Mouse (Mus musculus): ENCODE measurements around the gene Blvrb. TPM values are rescaled to one million over a fixed set of nuclear protein-coding genes. Genes with fewer than 3 reads are reported as not detected.

Gene Blvrb
- total and polyA plus RNA-seq, 2 experiments from 2014 or later: 33.3 to 59.7 TPM

GRCm38 (mm10) chr7:27510809-27511208 is 63.0 kb downstream of the Blvrb start:
- 87% methylated on average over 2 of the region's 2 CpGs for WGBS
- H3K9ac ChIP-seq (replicated peaks; ENCODE audit: low read depth, low read length): no peak overlapping the region
- no peak for ATAC-seq (ENCODE audit: insufficient read depth, low read depth)

GRCm38 (mm10) chr7:27514961-27515360 is 67.2 kb downstream of the Blvrb start:
- no peak for DNase-seq (ENCODE audit: low spot score)
- TF ChIP-seq EP300 (IDR thresholded peaks at IDR 0.05; ENCODE audit: low read depth) (no peak), CTCF (IDR thresholded peaks at IDR 0.05; ENCODE audit: low read depth) (no peak)
- H3K4me1 ChIP-seq (ENCODE audit: control insufficient read depth, insufficient read depth): no peaks in the 10 kb centered on the region
- no peaks in the 10 kb centered on the region for H3K9me3 ChIP-seq (replicated peaks; ENCODE audit: control insufficient read depth, low read length)
- 74% methylated on average over 9 of the region's 9 CpGs for WGBS
- H3K36me3 ChIP-seq (replicated peaks; ENCODE audit: control insufficient read depth, insufficient read depth, low read length): no peaks in the 10 kb centered on the region
- no peak overlapping the region for H3K4me2 ChIP-seq (ENCODE audit: low read depth, low read length)
- no peaks in the 10 kb centered on the region for H3K27me3 ChIP-seq (ENCODE audit: control insufficient read depth, insufficient read depth, low read length)
- H3K27ac ChIP-seq (ENCODE audit: low read depth): no peak overlapping the region
- no peak for ATAC-seq (ENCODE audit: insufficient read depth, low read depth)
- H3K4me3 ChIP-seq (ENCODE audit: low read depth, low read length): no peak overlapping the region
- H3K9ac ChIP-seq (replicated peaks; ENCODE audit: low read depth, low read length): no peak overlapping the region

More at GRCm38 (mm10) chr7:27510809-27511208, 63.0 kb downstream of the Blvrb start:
- Histone ChIP-seq H3K4me3 (ENCODE audit: low read depth, low read length) (no peak overlapping the region), H3K9me3 (replicated peaks; ENCODE audit: control insufficient read depth, low read length) (no peaks in the 10 kb centered on the region), H3K27me3 (ENCODE audit: control insufficient read depth, insufficient read depth, low read length) (no peaks in the 10 kb centered on the region), H3K4me1 (ENCODE audit: control insufficient read depth, insufficient read depth) (peaks cover 14% of the 10 kb centered on the region), H3K27ac (ENCODE audit: low read depth) (no peak overlapping the region), H3K36me3 (replicated peaks; ENCODE audit: control insufficient read depth, insufficient read depth, low read length) (no peaks in the 10 kb centered on the region), H3K4me2 (ENCODE audit: low read depth, low read length) (no peak overlapping the region)
- no peak for DNase-seq (ENCODE audit: low spot score)
- TF ChIP-seq EP300 (IDR thresholded peaks at IDR 0.05; ENCODE audit: low read depth): no peak
- no peak for TF ChIP-seq CTCF (IDR thresholded peaks at IDR 0.05; ENCODE audit: low read depth)

Other genes starting within 250 kb of the Blvrb start
- gene Itpkc, start 219.3 kb upstream of the Blvrb start, total RNA-seq (2014; rRNA removed; ENCODE audit: low replicate concordance): 5.8 and 14.7 TPM in 2 replicates
- gene Itpkc, start 219.3 kb upstream of the Blvrb start, polyA plus RNA-seq (2015; fragmentation: Nextera tagmentation; extraction: Ambion mirVana): 1.2 and 1.3 TPM in 2 replicates
- 5.8 and 7.2 TPM in 2 replicates for gene Coq8b, start 215.0 kb upstream of the Blvrb start, total RNA-seq (2014; rRNA removed; ENCODE audit: low replicate concordance)
- 10.1 and 11.0 TPM in 2 replicates for gene Coq8b, start 215.0 kb upstream of the Blvrb start, polyA plus RNA-seq (2015; fragmentation: Nextera tagmentation; extraction: Ambion mirVana)
- gene Numbl, start 189.5 kb upstream of the Blvrb start, total RNA-seq (2014; rRNA removed; ENCODE audit: low replicate concordance): 15.9 and 23.5 TPM in 2 replicates
- gene Numbl, start 189.5 kb upstream of the Blvrb start, polyA plus RNA-seq (2015; fragmentation: Nextera tagmentation; extraction: Ambion mirVana): 5.6 and 6.2 TPM in 2 replicates
- gene Ltbp4, start 110.3 kb upstream of the Blvrb start, total RNA-seq (2014; rRNA removed; ENCODE audit: low replicate concordance): 150 TPM in 2 replicates
- 56.9 and 61.7 TPM in 2 replicates for gene Ltbp4, start 110.3 kb upstream of the Blvrb start, polyA plus RNA-seq (2015; fragmentation: Nextera tagmentation; extraction: Ambion mirVana)
- 16.7 and 21.0 TPM in 2 replicates for gene Shkbp1, start 92.0 kb upstream of the Blvrb start, total RNA-seq (2014; rRNA removed; ENCODE audit: low replicate concordance)
- 14.2 and 18.3 TPM in 2 replicates for gene Shkbp1, start 92.0 kb upstream of the Blvrb start, polyA plus RNA-seq (2015; fragmentation: Nextera tagmentation; extraction: Ambion mirVana)
- gene Gm20479, start 90.6 kb upstream of the Blvrb start, total RNA-seq (2014; rRNA removed; ENCODE audit: low replicate concordance): 2.0 TPM in 1 of 2 replicates, not detected in the other
- gene Gm20479, start 90.6 kb upstream of the Blvrb start, polyA plus RNA-seq (2015; fragmentation: Nextera tagmentation; extraction: Ambion mirVana): 0.46 TPM in 1 of 2 replicates, not detected in the other
- gene Sptbn4, start 292 bp upstream of the Blvrb start, total RNA-seq (2014; rRNA removed; ENCODE audit: low replicate concordance): 0.12 TPM in 1 of 2 replicates, not detected in the other
- gene Sptbn4, start 292 bp upstream of the Blvrb start, polyA plus RNA-seq (2015; fragmentation: Nextera tagmentation; extraction: Ambion mirVana): 0.05 and 0.07 TPM in 2 replicates
- gene Sertad3, start 25.8 kb downstream of the Blvrb start, total RNA-seq (2014; rRNA removed; ENCODE audit: low replicate concordance): 4.3 and 11.4 TPM in 2 replicates
- 16.9 and 20.8 TPM in 2 replicates for gene Sertad3, start 25.8 kb downstream of the Blvrb start, polyA plus RNA-seq (2015; fragmentation: Nextera tagmentation; extraction: Ambion mirVana)
- gene Sertad1, start 38.9 kb downstream of the Blvrb start, total RNA-seq (2014; rRNA removed; ENCODE audit: low replicate concordance): 23.4 and 70.5 TPM in 2 replicates
- 30.8 and 31.0 TPM in 2 replicates for gene Sertad1, start 38.9 kb downstream of the Blvrb start, polyA plus RNA-seq (2015; fragmentation: Nextera tagmentation; extraction: Ambion mirVana)
- gene Prx, start 51.3 kb downstream of the Blvrb start, total RNA-seq (2014; rRNA removed; ENCODE audit: low replicate concordance): 1.9 and 2.2 TPM in 2 replicates
- gene Prx, start 51.3 kb downstream of the Blvrb start, polyA plus RNA-seq (2015; fragmentation: Nextera tagmentation; extraction: Ambion mirVana): 1.1 TPM in 2 replicates
- gene Hipk4, start 75.3 kb downstream of the Blvrb start, total RNA-seq (2014; rRNA removed; ENCODE audit: low replicate concordance): 0.23 and 1.1 TPM in 2 replicates
- gene Hipk4, start 75.3 kb downstream of the Blvrb start, polyA plus RNA-seq (2015; fragmentation: Nextera tagmentation; extraction: Ambion mirVana): 0.15 and 0.18 TPM in 2 replicates
- gene Pld3, start 105.2 kb downstream of the Blvrb start, total RNA-seq (2014; rRNA removed; ENCODE audit: low replicate concordance): 37.3 and 58.5 TPM in 2 replicates
- gene Pld3, start 105.2 kb downstream of the Blvrb start, polyA plus RNA-seq (2015; fragmentation: Nextera tagmentation; extraction: Ambion mirVana): 38.9 and 43.8 TPM in 2 replicates
- gene 2310022A10Rik, start 105.3 kb downstream of the Blvrb start, total RNA-seq (2014; rRNA removed; ENCODE audit: low replicate concordance): 3.8 and 21.3 TPM in 2 replicates
- 39.7 and 41.8 TPM in 2 replicates for gene 2310022A10Rik, start 105.3 kb downstream of the Blvrb start, polyA plus RNA-seq (2015; fragmentation: Nextera tagmentation; extraction: Ambion mirVana)
- 129 and 138 TPM in 2 replicates for gene Akt2, start 143.6 kb downstream of the Blvrb start, total RNA-seq (2014; rRNA removed; ENCODE audit: low replicate concordance)
- 74.0 and 80.5 TPM in 2 replicates for gene Akt2, start 143.6 kb downstream of the Blvrb start, polyA plus RNA-seq (2015; fragmentation: Nextera tagmentation; extraction: Ambion mirVana)
- gene Ttc9b, start 205.9 kb downstream of the Blvrb start, total RNA-seq (2014; rRNA removed; ENCODE audit: low replicate concordance): not detected in 2 replicates
- gene Ttc9b, start 205.9 kb downstream of the Blvrb start, polyA plus RNA-seq (2015; fragmentation: Nextera tagmentation; extraction: Ambion mirVana): not detected in 2 replicates
- gene Map3k10, start 226.6 kb downstream of the Blvrb start, total RNA-seq (2014; rRNA removed; ENCODE audit: low replicate concordance): 18.4 and 23.2 TPM in 2 replicates
- 2.5 and 3.0 TPM in 2 replicates for gene Map3k10, start 226.6 kb downstream of the Blvrb start, polyA plus RNA-seq (2015; fragmentation: Nextera tagmentation; extraction: Ambion mirVana)
- gene Zfp607b, start 241.4 kb downstream of the Blvrb start, total RNA-seq (2014; rRNA removed; ENCODE audit: low replicate concordance): 1.4 and 2.5 TPM in 2 replicates
- gene Zfp607b, start 241.4 kb downstream of the Blvrb start, polyA plus RNA-seq (2015; fragmentation: Nextera tagmentation; extraction: Ambion mirVana): 2.1 and 2.4 TPM in 2 replicates